Mouse (Mus musculus) midbrain, embryonic 16.5 days (tissue): ENCODE data around the gene Abcc6. TPM values are rescaled to one million over a fixed set of nuclear protein-coding genes. Genes with fewer than 3 reads are reported as not detected.
"Not testable (repeated sequence)": the region's sequence is repeated elsewhere in the genome, so short reads cannot be mapped to it uniquely, and the experiment has no call there.

Experiments used
- ATAC-seq: fragments of 200-750 bp; cut with Nextera tagmentation; 2 replicates; pipeline ENCODE4 v1.8.0; 2017; ENCODE audit warnings: moderate TSS enrichment
- H3K27ac ChIP-seq: fragments of 300-500 bp; sonication (generic); 2 replicates; pipeline ENCODE4 v1.5.1; 2014; ENCODE audit warnings: mild to moderate bottlenecking, low read length, mixed read lengths
- H3K27me3 ChIP-seq: fragments of 300-500 bp; sonication (generic); 2 replicates; pipeline ENCODE4 v1.6.1; 2014; ENCODE audit warnings: low read depth, low read length, mixed read lengths; ENCODE audit not compliant: control insufficient read depth, insufficient read depth
- H3K36me3 ChIP-seq: fragments of 300-500 bp; sonication (generic); 2 replicates; pipeline ENCODE4 v1.6.1; 2014; ENCODE audit warnings: mild to moderate bottlenecking, low read length, moderate library complexity, mixed read lengths; ENCODE audit not compliant: control insufficient read depth, insufficient read depth
- H3K4me1 ChIP-seq: fragments of 300-500 bp; sonication (generic); 2 replicates; pipeline ENCODE4 v1.6.1; 2014; ENCODE audit warnings: mild to moderate bottlenecking, low read length, mixed read lengths; ENCODE audit not compliant: control insufficient read depth, insufficient read depth
- H3K4me2 ChIP-seq: fragments of 300-500 bp; sonication (generic); 2 replicates; pipeline ENCODE4 v1.6.1; 2014; ENCODE audit warnings: mild to moderate bottlenecking, low read length, mixed read lengths
- H3K4me3 ChIP-seq: fragments of 300-500 bp; sonication (generic); 2 replicates; pipeline ENCODE4 v1.5.1; 2014; ENCODE audit warnings: low read depth, mild to moderate bottlenecking, low read length, moderate library complexity, mixed read lengths
- H3K9ac ChIP-seq: fragments of 300-500 bp; sonication (generic); 2 replicates; pipeline ENCODE4 v1.6.1; 2014; ENCODE audit warnings: low read depth, low read length, mixed read lengths
- H3K9me3 ChIP-seq: fragments of 300-500 bp; sonication (generic); replicated peaks from 2 replicates; pipeline ENCODE4 v1.6.1; 2014; ENCODE audit warnings: mild to moderate bottlenecking, low read length, mixed read lengths; ENCODE audit not compliant: control insufficient read depth, poor library complexity, severe bottlenecking
- WGBS: fragments of 180-500 bp; shearing (Covaris S2); extraction: QIAGEN DNeasy Blood & Tissue Kit; methylation state at CpG from one replicate; pipeline ENCODE4 v1.1.7; 2014; 5-methylcytosine and 5-hydroxymethylcytosine counted together
- polyA plus RNA-seq: library from polyadenylated mRNA; unstranded; fragments of >200 nt; fragmentation: Nextera tagmentation; extraction: Ambion mirVana; gene quantifications from 2 replicates; pipeline ENCODE4 v1.2.1, GENCODE M21; 2015

Gene Abcc6
- polyA plus RNA-seq, 1 experiment from 2014 or later, result 0.45 TPM

DNA sequence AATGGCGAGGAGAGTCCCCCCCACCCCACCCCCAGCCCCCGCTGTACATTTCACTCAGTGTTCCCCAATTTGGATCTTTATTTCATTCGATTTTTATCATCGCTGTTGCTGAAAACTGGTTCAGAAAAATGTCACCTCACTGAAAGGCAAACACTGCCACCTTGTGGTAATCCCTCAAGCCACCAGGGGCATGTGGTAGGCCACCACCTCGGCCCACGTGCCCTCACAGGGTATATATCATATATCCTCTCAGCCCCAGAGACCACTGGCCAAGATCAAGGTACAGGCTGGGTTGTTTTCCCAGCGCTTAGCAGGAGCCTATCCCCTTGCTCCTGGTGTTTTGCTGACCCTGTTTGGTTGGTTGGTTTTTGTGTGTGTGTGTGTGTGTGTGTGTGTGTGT, 95.0 kb downstream of the Abcc6 start:
- 32% methylated on average over 7 of the region's 7 CpGs for WGBS
- Histone ChIP-seq H3K27me3 (no peaks in the 10 kb centered on the region), H3K4me1 (no peaks in the 10 kb centered on the region), H3K27ac (no peak overlapping the region), H3K4me2 (no peak overlapping the region), H3K9me3 (no peaks in the 10 kb centered on the region), H3K4me3 (no peak overlapping the region), H3K36me3 (no peaks in the 10 kb centered on the region), H3K9ac (no peak overlapping the region)
- ATAC-seq, result 0 out of 2 replicates have a peak, but pooled peaks have one; percentile 58

DNA sequence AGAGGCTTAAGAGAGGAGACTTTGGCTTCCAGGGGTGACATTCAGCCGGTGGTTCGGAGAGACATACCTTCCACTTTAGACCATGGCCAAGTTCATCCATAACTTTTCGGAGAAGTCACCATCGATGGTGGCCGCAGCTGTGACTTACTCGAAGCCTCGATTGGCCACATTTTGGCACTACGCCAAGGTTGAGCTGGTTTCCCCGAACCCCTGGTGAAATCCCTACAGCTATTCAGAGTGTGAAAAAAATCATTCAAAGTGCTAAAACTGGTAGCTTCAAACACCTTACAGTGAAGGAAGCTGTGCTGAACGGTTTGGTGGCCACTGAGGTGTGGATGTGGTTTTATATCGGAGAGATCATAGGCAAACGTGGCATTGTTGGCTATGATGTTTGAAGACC, 96.3 kb downstream of the Abcc6 start:
- H3K27ac ChIP-seq, H3K27me3 ChIP-seq, H3K4me1 ChIP-seq, H3K4me3 ChIP-seq, H3K9me3 ChIP-seq, H3K9ac ChIP-seq, H3K36me3 ChIP-seq, H3K4me2 ChIP-seq, ATAC-seq: not testable (repeated sequence)
- WGBS, result 90% methylated on average over 12 of the region's 12 CpGs

DNA sequence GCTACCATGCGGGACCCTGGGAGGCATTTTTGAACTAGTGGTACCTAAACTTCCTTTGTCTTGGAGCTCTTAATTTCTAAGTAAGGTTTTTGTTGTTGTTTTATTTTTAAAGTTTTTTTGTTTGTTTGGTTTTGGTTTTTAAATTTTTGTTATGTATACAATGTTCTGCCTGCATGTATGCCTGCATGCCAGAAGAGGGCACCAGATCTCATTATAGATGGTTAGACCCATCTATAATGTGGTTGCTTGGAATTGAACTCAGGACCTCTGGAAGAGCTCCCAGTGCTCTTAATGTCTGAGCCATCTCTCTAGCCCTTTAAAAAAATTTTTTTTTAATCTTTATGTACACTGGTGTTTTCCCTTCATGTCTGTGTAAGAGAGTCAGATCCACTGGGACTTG, 100.4 kb downstream of the Abcc6 start:
- WGBS, result 81% methylated on average over 1 of the region's 1 CpGs
- no peak for ATAC-seq

DNA sequence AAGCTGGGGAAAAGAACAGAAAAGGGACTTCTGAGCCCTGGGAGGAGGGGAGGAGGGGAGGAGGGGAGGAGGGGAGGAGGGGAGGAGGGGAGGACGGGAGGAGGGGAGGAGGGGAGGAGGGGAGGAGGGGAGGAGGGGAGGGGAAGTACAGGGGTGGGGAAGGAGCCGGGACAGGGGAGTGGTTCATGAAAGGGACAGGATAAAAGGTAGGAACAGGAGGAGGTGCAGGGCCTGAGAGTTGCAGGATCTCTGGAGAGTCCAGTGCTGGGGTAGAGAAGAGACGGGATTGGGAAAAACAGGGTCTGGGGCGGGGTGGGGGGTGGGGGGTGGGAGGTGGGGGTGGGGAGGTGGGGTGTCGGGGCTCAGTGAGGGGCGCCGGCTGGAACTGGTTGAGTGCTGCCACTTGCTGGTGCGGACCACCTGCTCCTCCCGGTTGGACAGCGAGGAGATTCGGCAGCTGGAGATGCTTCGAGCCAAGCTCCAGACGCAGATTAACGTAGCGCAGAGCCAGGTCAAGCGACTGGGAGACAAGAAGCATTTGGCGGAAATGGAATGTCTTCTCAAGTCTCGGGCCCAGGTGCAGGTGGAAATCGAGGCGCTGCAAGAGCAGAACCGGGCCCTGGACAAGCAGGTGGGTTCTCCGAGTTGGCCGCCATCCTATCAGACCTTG, 101.3 kb downstream of the Abcc6 start:
- H3K9ac ChIP-seq, result no peak overlapping the region
- no peaks in the 10 kb centered on the region for H3K4me1 ChIP-seq
- no peak overlapping the region for H3K27ac ChIP-seq
- no peaks in the 10 kb centered on the region for H3K36me3 ChIP-seq
- no peaks in the 10 kb centered on the region for H3K9me3 ChIP-seq
- WGBS, result 14% methylated on average over 19 of the region's 23 CpGs
- peaks cover 6% of the 10 kb centered on the region; the same call in 1 of the 2 replicates for H3K27me3 ChIP-seq
- H3K4me2 ChIP-seq, result peak overlapping the region; percentile 21; the same call in 1 of the 2 replicates
- no peak overlapping the region for H3K4me3 ChIP-seq
- no peak for ATAC-seq

More for the DNA sequence above, 100.4 kb downstream of the Abcc6 start:
- H3K36me3 ChIP-seq, result no peaks in the 10 kb centered on the region
- no peak overlapping the region for H3K9ac ChIP-seq
- H3K27me3 ChIP-seq, result peaks cover 6% of the 10 kb centered on the region; the same call in 1 of the 2 replicates
- H3K4me3 ChIP-seq, result no peak overlapping the region
- H3K4me2 ChIP-seq, result no peak overlapping the region
- no peaks in the 10 kb centered on the region for H3K9me3 ChIP-seq
- H3K4me1 ChIP-seq, result no peaks in the 10 kb centered on the region
- H3K27ac ChIP-seq, result no peak overlapping the region

DNA sequence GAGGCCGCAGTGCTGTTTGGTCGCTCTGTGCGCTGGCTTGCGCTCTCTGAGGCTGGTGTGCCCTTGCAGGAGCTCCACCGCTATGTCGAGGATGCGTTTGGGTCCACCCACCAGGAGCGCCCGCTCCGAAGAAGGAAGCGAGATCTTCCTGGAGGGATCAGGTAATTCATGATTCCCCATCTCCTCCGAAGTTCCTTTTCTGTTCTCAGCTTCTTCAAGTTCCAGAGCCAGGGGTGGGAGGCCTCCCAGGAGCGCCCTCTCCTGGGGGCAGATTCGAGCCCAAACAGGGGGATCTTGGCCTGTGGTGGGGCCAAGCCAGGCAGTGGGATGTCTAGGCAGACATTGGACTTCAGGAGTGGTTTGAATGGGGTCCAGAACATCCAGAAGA, 105.7 kb downstream of the Abcc6 start:
- Histone ChIP-seq H3K27me3 (peaks cover 6% of the 10 kb centered on the region; the same call in 1 of the 2 replicates), H3K4me3 (peak overlapping the region; percentile 51), H3K36me3 (no peaks in the 10 kb centered on the region), H3K9me3 (no peaks in the 10 kb centered on the region), H3K4me1 (peaks cover 3% of the 10 kb centered on the region; the same call in 1 of the 2 replicates), H3K9ac (peak overlapping the region; percentile 34; the same call in 1 of the 2 replicates), H3K4me2 (peak overlapping the region; percentile 68), H3K27ac (no peak overlapping the region)
- 13% methylated on average over 14 of the region's 14 CpGs for WGBS
- ATAC-seq, result no peak

DNA sequence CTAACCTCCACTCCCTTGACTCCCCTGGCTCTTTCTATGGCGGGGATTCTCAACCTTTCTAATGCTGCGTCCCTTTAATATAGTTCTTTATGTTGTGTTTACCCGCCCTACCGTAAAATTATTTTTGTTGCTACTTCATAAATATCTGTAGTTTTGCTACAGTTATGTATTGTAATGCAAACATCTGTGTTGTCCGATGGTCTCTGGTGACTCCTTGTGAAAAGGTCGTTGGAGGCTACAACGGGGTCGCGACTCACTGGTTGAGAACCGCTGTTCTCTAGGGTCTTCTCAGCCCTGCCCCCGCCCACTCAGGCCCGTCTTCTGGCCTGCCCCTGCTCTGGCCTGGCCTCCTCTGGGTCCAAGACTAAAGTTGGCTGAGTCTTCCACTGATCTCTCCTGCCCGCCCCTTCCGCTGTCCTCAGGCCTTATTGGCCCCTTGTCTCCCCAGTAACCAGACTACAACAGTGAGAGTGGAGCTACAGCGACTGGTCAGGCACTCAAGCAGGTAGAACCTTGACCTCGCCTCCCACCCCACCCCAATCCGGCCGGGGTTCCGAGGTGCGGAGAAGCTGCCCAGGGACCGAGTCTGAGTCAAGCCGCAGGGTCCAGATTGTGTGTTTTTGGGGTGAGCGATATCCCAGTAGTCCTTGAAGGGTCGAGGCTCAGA, 106.2 kb downstream of the Abcc6 start, which contains the start of gene Ccdc114:
Ccdc114 (plus strand) TSS at position 311 of the 667 bp plus-strand sequence.
- peak; percentile 46 for ATAC-seq
- Histone ChIP-seq H3K9me3 (no peaks in the 10 kb centered on the region), H3K27me3 (peaks cover 4% of the 10 kb centered on the region; the same call in 1 of the 2 replicates), H3K4me1 (peaks cover 3% of the 10 kb centered on the region; the same call in 1 of the 2 replicates), H3K9ac (peak within 1 kb of the TSS; percentile 59), H3K4me3 (peak within 1 kb of the TSS; percentile 51), H3K4me2 (peak within 1 kb of the TSS; percentile 68), H3K27ac (peak within 1 kb of the TSS; percentile 80), H3K36me3 (no peaks in the 10 kb centered on the region)
- 4% methylated on average over 24 of the region's 24 CpGs for WGBS

DNA sequence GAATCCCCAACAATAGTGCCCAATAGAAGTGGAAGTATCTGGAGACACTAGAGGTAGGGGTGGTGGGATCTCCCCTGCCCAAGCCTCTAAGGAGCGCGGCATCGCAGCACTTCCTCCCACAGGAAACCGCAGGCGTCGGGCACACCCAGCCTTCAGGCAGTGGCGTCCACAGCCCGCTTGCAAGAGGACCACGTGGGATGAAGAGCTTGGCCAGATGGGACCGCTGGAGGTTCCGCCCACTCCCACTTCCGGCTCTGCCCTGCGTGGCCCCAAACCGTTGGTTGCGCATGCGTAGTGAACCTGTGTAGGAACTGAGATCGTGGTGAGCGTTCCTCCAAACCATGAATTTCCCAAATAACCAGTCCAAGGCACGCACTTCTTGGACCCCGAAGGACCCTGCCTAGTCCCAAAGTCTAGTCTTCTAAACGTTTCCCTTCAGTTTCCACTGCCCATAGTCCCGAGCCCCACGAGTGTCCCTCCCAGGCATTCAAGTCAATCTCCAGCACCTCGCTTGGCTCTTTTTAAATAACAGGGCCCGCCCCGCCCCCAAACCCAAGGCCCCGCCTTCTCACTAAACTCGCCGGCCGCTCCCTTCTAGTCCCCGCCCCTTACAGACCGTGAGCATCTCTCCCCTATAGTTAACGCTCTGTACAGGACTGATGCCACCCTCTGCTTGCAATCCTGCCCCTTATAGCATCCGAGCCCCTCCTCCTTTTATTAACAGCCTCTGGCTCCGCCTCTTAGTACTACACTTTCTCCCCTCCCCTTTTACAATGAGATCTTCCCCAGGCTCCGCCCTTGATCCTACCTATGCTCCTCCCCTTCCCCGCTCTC, 107.0 kb downstream of the Abcc6 start:
- under 1% methylated on average over 37 of the region's 37 CpGs for WGBS
- Histone ChIP-seq H3K36me3 (no peaks in the 10 kb centered on the region), H3K4me2 (peak overlapping the region; percentile 68), H3K27ac (peak overlapping the region; percentile 80), H3K4me1 (peaks cover 3% of the 10 kb centered on the region; the same call in 1 of the 2 replicates), H3K9ac (peak overlapping the region; percentile 59), H3K9me3 (no peaks in the 10 kb centered on the region), H3K27me3 (peaks cover 3% of the 10 kb centered on the region; the same call in 1 of the 2 replicates), H3K4me3 (peak overlapping the region; percentile 51)
- ATAC-seq, result peak; percentile 90

DNA sequence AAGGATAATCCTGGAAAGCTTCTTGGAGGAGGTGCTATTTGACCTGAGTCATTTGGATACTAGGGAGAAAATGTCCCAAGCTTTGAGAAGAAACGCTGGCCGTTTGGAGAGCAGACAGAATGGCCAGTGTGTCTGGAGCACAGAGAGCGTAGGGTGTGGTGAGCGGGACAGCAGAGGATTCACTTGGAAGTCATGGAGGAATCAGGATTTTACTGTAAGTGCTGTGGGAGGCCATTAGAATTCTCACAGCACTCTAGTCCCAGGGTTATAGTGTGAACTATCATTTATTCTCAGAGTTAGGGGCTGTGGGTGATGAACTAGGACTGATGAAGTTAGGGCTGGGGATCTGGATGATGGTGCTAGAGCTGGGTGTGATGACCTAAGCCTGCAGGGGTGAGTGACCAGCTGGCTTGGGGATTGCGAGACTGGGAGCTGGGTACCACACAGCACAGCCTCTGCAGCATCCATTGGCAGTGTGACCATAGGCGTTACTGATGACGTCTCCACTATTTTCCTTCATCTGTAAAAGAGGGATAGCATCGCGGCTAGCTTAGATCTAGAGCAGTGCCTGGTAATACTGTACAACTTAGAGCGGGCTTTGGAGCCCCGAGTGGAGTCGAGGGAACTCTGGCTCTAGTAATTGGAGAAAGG, 108.0 kb downstream of the Abcc6 start:
- ATAC-seq, result no peak
- no peak overlapping the region for H3K9ac ChIP-seq

More for the DNA sequence above, 108.0 kb downstream of the Abcc6 start:
- Histone ChIP-seq H3K9me3 (no peaks in the 10 kb centered on the region), H3K4me1 (peaks cover 8% of the 10 kb centered on the region), H3K4me2 (peak overlapping the region; percentile 68; the same call in 1 of the 2 replicates), H3K27me3 (no peaks in the 10 kb centered on the region), H3K36me3 (no peaks in the 10 kb centered on the region), H3K4me3 (no peak overlapping the region), H3K27ac (no peak overlapping the region)
- 88% methylated on average over 12 of the region's 12 CpGs for WGBS
